Mouse (Mus musculus) liver, postnatal 0 days (tissue): Measurements from ENCODE around the gene Ppp6r2. TPM values are rescaled to one million over a fixed set of nuclear protein-coding genes. Genes with fewer than 3 reads are reported as not detected.

Experiments
- ATAC-seq: fragments of 200-750 bp; cut with Nextera tagmentation; 2 replicates; pipeline ENCODE4 v1.8.0; 2017; ENCODE audit warnings: mild to moderate bottlenecking, moderate library complexity
- DNase-seq: peaks from one replicate; pipeline ENCODE4 v3.0.0-alpha.2; 2016
- H3K27ac ChIP-seq: fragments of 300-500 bp; sonication (generic); 2 replicates; pipeline ENCODE4 v1.5.1; 2014; ENCODE audit warnings: antibody characterized with exemption, moderate library complexity, mild to moderate bottlenecking, low read depth
- H3K27me3 ChIP-seq: fragments of 300-500 bp; sonication (generic); 2 replicates; pipeline ENCODE4 v1.6.1; 2014; ENCODE audit warnings: low read length, control low read depth, mixed read lengths; ENCODE audit not compliant: insufficient read depth
- H3K36me3 ChIP-seq: fragments of 300-500 bp; sonication (generic); replicated peaks from 2 replicates; pipeline ENCODE4 v1.6.1; 2014; ENCODE audit warnings: mild to moderate bottlenecking, control low read depth, low read length, moderate library complexity, mixed read lengths; ENCODE audit not compliant: insufficient read depth
- H3K4me1 ChIP-seq: fragments of 300-500 bp; sonication (generic); 2 replicates; pipeline ENCODE4 v1.6.1; 2014; ENCODE audit warnings: antibody characterized with exemption, mild to moderate bottlenecking, control low read depth; ENCODE audit not compliant: insufficient read depth
- H3K4me2 ChIP-seq: fragments of 300-500 bp; sonication (generic); 2 replicates; pipeline ENCODE4 v1.6.1; 2014; ENCODE audit warnings: low read depth, mild to moderate bottlenecking, low read length, moderate library complexity, mixed read lengths
- H3K4me3 ChIP-seq: fragments of 300-500 bp; sonication (generic); 2 replicates; pipeline ENCODE4 v1.5.1; 2014; ENCODE audit warnings: low read depth, low read length
- H3K9ac ChIP-seq: fragments of 300-500 bp; sonication (generic); replicated peaks from 2 replicates; pipeline ENCODE4 v1.6.1; 2014; ENCODE audit warnings: mild to moderate bottlenecking, moderate library complexity
- H3K9me3 ChIP-seq: fragments of 300-500 bp; sonication (generic); 2 replicates; pipeline ENCODE4 v1.6.1; 2016; ENCODE audit warnings: mild to moderate bottlenecking, control low read depth, low read length, mixed read lengths
- CTCF ChIP-seq: sonication (generic); IDR thresholded peaks from 2 replicates; pipeline ENCODE4 v1.5.1; 2016; ENCODE audit warnings: antibody characterized with exemption, low read depth
- EP300 ChIP-seq: IDR thresholded peaks from 2 replicates; pipeline ENCODE4 v1.6.1; 2016; ENCODE audit warnings: antibody characterized with exemption, low read depth, mild to moderate bottlenecking
- WGBS: fragments of 180-500 bp; shearing (Covaris S2); extraction: QIAGEN DNeasy Blood & Tissue Kit; methylation state at CpG from one replicate; pipeline ENCODE4 v1.1.7; 2014; ENCODE audit not compliant: insufficient replicate concordance; 5-methylcytosine and 5-hydroxymethylcytosine counted together
- polyA plus RNA-seq: library from polyadenylated mRNA; unstranded; fragments of >200 nt; fragmentation: Nextera tagmentation; extraction: Ambion mirVana; gene quantifications from 2 replicates; pipeline ENCODE4 v1.2.1, GENCODE M21; 2015

The Ppp6r2 gene
- polyA plus RNA-seq, 1 experiment from 2014 or later: 18.1 TPM

GRCm38 (mm10) chr15:89234052-89234451 is 22.7 kb downstream of the Ppp6r2 start:
- Histone ChIP-seq H3K27ac (no peak overlapping the region), H3K4me1 (no peaks in the 10 kb centered on the region), H3K9ac (no peak overlapping the region), H3K27me3 (no peaks in the 10 kb centered on the region), H3K4me2 (no peak overlapping the region), H3K4me3 (no peak overlapping the region), H3K9me3 (no peaks in the 10 kb centered on the region), H3K36me3 (no peaks in the 10 kb centered on the region)
- no peak for DNase-seq
- ATAC-seq: no peak
- no peak for TF ChIP-seq EP300
- no peak for TF ChIP-seq CTCF
- WGBS: 84% methylated on average over 4 of the region's 4 CpGs

- Histone ChIP-seq H3K9me3 (no peaks in the 10 kb centered on the region), H3K36me3 (peaks cover 14% of the 10 kb centered on the region), H3K4me2 (peak overlapping the region; percentile 4; the same call in 1 of the 2 replicates), H3K4me1 (0 out of 2 replicates have a peak, but pooled peaks cover 5% of the 10 kb centered on the region), H3K27ac (no peak overlapping the region; the same call in none of the 2 replicates), H3K9ac (no peak overlapping the region), H3K27me3 (no peaks in the 10 kb centered on the region), H3K4me3 (no peak overlapping the region)
- 26% methylated on average over 3 of the region's 3 CpGs for WGBS
- DNase-seq (no peak), ATAC-seq (no peak)
- no peak for TF ChIP-seq CTCF
- TF ChIP-seq EP300: no peak
Measured at GRCm38 (mm10) chr15:89239751-89240392, 28.5 kb downstream of the Ppp6r2 start.

- no peaks in the 10 kb centered on the region for H3K27me3 ChIP-seq
- no peak overlapping the region for H3K27ac ChIP-seq
- H3K4me1 ChIP-seq: 0 out of 2 replicates have a peak, but pooled peaks cover 5% of the 10 kb centered on the region
- no peak overlapping the region for H3K9ac ChIP-seq
- TF ChIP-seq EP300: no peak
- peak; percentile 46 for TF ChIP-seq CTCF
- no peak overlapping the region for H3K4me2 ChIP-seq
- no peak overlapping the region for H3K4me3 ChIP-seq
- 76% methylated on average over 2 of the region's 2 CpGs for WGBS
- ATAC-seq (no peak), DNase-seq (no peak)
- H3K36me3 ChIP-seq: peaks cover 14% of the 10 kb centered on the region
- H3K9me3 ChIP-seq: no peaks in the 10 kb centered on the region
Measured at GRCm38 (mm10) chr15:89241025-89241424, 29.7 kb downstream of the Ppp6r2 start.

DNA sequence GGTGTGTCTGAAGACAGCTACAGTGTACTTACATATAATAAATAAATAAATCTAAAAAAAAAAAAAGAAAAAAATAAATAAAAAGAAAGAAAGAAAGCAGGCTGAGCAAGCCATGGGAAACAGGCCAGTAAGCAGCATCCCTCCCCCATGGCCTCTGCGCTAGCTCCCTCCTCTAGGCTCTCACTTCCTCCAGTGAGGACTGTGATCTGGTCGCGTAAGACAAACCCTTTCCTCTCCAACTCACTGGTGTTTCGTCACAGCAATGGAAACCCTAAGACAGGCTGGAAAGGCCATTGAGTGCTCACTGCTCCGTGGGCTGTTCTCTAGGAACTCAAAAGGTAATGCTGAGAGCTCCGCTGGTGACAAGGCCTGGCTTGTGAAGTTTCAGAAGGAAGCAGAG is 37.7 kb downstream of the Ppp6r2 start:
- H3K9ac ChIP-seq: no peak overlapping the region
- H3K9me3 ChIP-seq: no peaks in the 10 kb centered on the region
- DNase-seq: no peak
- no peak overlapping the region for H3K4me2 ChIP-seq
- no peak overlapping the region for H3K27ac ChIP-seq
- TF ChIP-seq CTCF (no peak), EP300 (no peak)
- no peak for ATAC-seq
- no peaks in the 10 kb centered on the region for H3K27me3 ChIP-seq
- no peak overlapping the region for H3K4me3 ChIP-seq
- H3K36me3 ChIP-seq: peaks cover 17% of the 10 kb centered on the region
- no peaks in the 10 kb centered on the region for H3K4me1 ChIP-seq
- WGBS: 79% methylated on average over 6 of the region's 6 CpGs

DNA sequence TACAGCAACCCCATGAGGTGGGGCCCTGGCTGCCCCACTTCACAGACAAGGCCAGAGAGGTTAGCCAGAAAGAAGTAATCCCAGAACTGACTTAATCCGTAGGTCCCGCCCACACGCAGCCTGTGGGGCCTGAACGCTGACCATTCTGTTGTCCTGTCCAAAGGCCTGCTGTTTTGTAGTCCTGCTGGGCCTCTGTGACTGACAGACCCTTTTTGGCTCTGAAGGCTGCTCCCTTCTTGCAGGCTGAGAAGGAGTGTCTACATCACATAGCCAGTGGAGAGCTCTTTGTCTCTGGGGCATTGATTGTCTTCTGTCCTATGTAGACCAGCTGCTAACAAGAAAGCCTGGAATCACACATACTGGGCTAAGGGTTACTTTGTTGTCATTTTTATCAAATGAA is 44.0 kb downstream of the Ppp6r2 start:
- WGBS: 86% methylated on average over 4 of the region's 4 CpGs
- Histone ChIP-seq H3K4me1 (no peaks in the 10 kb centered on the region), H3K4me3 (no peak overlapping the region), H3K36me3 (peaks cover 40% of the 10 kb centered on the region), H3K27me3 (no peaks in the 10 kb centered on the region), H3K27ac (no peak overlapping the region), H3K9me3 (no peaks in the 10 kb centered on the region), H3K9ac (no peak overlapping the region), H3K4me2 (no peak overlapping the region)
- TF ChIP-seq CTCF (no peak), EP300 (no peak)
- ATAC-seq (no peak), DNase-seq (no peak)

GRCm38 (mm10) chr15:89258997-89259396 is 47.6 kb downstream of the Ppp6r2 start:
- no peak for ATAC-seq
- 92% methylated on average over 5 of the region's 5 CpGs for WGBS
- Histone ChIP-seq H3K4me3 (no peak overlapping the region), H3K36me3 (peaks cover 36% of the 10 kb centered on the region), H3K9ac (no peak overlapping the region), H3K4me2 (no peak overlapping the region), H3K9me3 (no peaks in the 10 kb centered on the region), H3K27me3 (no peaks in the 10 kb centered on the region), H3K27ac (no peak overlapping the region), H3K4me1 (no peaks in the 10 kb centered on the region)
- no peak for DNase-seq
- TF ChIP-seq CTCF (no peak), EP300 (no peak)

DNA sequence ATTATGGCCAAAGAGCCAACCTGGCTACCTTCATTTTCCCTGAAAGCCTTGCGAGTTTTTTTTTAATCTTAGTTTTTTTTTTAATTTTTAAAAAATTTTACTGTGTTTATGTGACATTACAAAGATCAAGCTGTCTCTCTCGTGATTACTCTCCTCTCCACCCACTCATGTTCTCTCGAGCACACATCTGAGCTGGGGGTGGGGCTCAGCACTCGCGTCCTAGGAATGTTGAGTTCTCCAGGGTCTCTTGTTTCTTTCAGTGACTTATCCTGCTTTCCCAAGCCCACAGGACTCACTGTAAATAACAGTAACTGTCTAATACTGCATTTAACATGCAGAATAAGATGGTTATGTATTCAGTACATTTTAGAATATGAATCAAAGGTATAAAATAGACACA is 53.1 kb downstream of the Ppp6r2 start:
- Histone ChIP-seq H3K27ac (no peak overlapping the region), H3K9ac (no peak overlapping the region), H3K36me3 (peaks cover 36% of the 10 kb centered on the region), H3K27me3 (no peaks in the 10 kb centered on the region), H3K4me1 (no peaks in the 10 kb centered on the region), H3K9me3 (no peaks in the 10 kb centered on the region), H3K4me3 (no peak overlapping the region), H3K4me2 (no peak overlapping the region)
- WGBS: 79% methylated on average over 5 of the region's 5 CpGs
- no peak for ATAC-seq
- DNase-seq: no peak
- TF ChIP-seq CTCF (no peak), EP300 (no peak)
